Mouse (Mus musculus) brain, adult 2 months (tissue): ENCODE measurements at regions not wholly inside any gene's neighbourhood (a gene's known extent, or its start where the extent isn't known, plus 50 kb on each side); places are given as distances from the start of the nearest gene placed in this dataset.

ENCODE experiments used
- DNase-seq: peaks from one replicate; pipeline ENCODE4 v3.0.0; 2011; ENCODE audit warnings: low read depth, low spot score

DNA sequence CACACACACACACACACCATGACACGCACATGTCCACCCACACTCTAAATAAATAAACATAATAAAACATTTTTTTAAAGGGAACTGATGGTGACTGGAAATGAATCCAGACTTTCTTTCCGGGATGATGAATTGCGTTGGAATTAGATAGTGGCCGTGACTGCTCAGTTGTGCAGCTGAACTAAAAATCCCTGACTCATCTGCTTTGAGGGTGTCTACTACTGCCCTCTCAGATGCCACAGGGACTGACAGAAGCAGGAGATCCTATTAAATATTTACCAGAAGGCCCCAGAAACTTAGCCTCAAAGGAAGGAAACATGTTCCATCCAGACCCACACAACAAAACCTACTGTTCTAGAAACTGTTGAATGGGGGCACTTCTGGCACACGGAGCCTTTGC, 65.7 kb downstream of the Polr2m start:
- DNase-seq = no peak

DNA sequence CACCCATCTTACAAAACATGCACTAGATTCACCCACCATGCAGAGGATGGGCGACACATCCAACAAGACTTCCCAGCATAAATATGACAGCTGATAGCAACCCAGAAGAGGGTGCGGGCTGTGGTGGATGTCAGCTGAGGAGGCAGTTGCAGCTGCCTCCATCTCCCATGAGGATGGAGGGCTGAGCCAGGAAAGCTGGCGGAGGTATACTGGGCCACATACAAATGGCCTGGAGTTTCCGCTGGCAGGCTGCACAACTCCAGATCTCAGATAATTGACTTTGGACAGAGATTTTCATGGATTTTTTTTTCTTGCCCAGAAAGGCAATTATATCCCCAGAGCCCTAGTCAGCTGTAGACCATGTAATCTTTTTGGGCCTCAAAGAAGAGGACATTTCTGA, 67.2 kb downstream of the Polr2m start:
- DNase-seq = no peak

DNA sequence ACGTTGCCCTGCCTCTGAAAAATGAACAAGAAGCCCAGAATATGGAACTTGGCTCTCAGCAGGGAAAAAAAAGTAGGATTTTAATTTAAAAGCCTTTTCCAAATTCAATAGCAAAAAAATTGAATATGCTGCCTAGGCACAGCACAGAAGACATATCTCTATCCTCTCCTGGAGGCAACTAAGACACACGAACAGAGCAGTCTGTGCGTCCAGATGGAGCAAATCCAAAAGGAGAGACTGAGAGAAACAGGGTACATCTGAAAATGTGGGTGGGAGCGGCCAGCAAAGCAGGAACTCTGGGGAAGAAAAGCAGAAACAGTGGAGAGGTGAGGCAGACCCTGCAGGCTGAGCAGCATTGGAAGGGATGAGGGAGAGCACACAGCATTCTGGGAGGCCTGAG, 68.5 kb downstream of the Polr2m start:
- peak; percentile 34 for DNase-seq

DNA sequence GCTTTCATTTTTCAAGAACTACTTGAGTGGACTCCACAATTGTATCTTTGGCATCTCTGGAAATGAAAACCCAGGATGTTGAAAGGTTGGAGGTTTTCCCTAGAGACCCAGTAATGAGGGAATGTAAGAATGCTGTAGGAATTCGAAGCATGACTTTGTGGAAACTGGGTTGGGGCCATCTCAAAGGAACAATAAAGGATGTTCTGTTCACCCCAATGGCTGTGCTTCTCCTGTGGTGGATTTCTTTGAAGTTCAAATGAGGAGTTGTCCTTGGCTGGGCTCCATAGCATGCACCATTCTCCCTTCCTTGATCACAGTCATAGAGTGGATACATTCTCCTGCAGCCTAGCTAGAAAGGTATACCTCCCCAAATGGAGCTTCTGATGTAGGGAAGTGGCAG, 74.6 kb downstream of the Polr2m start:
- peak; percentile 4 for DNase-seq

DNA sequence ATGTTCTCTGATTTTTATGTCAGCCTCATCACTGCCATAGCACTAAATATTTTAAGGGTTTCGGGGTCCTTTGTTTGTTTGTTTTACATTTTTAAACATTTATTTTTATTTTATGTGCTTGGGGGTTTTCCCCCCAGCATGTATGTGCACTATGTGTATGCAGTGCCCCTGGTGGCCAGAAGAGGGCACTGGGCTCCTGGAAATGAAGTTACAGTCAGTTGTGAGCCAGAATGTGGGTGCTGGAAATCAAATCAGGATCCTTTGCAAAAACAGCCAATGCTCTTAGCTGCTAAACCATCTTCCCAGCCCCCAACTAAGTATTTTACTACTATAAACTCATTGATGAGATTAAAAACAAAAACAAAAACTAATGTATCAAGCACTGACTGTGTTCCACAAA, 75.8 kb downstream of the Polr2m start:
- no peak for DNase-seq

DNA sequence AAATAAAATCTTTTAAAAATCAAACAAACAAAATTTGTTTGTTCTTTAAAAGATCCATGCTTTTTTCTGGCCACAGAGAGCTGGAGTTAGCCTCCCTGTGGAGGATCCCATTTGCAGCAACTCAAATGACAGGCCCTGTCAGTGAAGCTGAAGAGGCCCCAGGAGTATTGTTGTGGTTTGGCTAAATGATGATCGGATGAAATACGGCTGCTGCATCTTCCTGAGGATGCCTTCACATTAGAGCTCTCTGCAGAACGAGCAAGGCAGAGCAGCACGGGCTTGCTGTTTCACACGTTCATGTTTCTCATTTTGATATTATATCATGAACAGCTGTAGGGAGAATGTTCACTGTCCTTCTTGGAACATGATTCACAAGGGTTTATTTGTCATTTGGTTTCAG, 76.8 kb downstream of the Polr2m start:
- peak; percentile 8 for DNase-seq

DNA sequence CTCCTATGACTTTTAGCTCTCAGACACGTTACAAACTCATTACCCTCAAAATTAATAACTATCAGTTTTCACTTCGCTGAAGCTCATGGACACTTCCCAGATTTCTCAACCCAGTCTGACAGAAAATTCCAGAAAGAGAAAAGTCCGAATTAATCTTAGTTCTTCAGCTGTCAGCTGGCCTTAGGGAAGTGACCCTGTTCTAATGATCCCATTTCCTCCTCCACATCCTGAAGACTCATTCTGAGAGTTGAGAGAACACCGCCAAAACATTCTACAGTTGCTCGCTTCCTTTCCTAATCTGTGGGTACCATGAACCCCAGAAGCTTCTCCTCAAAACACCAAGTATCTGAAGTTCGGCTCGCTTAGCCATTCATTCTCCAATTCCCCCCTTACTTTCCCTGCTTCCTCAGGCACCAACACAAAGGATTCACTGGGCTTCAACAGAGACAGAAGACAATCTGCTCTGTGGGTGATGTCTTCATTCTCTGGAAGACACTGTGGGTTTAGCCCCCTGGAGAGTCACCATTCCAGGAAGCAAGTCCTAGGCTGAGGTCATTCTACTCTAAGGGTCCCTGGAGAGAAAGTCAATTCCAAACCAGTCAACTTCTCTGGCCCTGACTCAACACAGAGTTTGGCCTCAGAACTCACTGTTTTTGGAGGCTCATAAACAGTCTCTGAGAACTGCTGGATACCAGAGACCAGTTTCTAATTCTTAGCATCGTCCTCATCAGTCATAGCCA, 81.2 kb downstream of the Polr2m start:
- no peak for DNase-seq

DNA sequence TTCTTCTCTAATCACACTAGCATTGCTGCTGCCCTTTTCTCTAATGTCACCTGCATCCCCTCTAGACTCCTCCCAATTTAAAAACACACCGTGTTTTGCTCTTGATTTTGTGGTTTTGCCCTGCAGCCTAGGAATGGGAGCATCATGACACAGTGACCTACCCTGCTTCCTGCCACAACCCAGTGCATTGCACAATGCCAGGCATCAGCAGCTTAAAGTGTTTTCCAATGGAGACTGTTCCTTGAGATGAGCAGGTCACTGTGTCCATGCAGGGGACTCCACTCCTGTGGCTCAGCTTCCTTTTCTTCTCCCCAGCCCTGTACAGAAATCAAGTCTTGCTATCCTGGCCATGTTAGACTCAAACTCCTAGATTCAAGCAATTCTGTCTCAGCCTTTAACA, 84.1 kb downstream of the Polr2m start:
- no peak for DNase-seq

DNA sequence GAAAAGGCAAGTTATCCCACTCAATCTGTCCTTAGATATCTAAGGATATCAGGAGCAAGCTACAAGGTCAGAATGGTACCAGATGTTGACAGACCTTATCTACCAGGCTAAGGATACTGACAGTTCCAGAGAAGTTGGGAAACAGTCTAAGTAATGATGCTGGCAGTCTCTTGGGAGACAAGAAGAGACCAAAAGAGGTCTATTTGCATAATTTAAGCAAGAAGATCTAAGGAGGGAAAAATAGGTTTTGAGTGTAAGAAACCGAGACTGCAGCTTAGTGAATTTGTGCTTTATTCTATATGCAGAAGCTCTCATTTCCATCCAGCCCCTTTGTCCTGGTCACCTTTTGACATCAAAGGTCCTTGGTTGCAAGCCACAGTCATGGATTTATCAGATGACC, 86.4 kb downstream of the Polr2m start:
- no peak for DNase-seq

DNA sequence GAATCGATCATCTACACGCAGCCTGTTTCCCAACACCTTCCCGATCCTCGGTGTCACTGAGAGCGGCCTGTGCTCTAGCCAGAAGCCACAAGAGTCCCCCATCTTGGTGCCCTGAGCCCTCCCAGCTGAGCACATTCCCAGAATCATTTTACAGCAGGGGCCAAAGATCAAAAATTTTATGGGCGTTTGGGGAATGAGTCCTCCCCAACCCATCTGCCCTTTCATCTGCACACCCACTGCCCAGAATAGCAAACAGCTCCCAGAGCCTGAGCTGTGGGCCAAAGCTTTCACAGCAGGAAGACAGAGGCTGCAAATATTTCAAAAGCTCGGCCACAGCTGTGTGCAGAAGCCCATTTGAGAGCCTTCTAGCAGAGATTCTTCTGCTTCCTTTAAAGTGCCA, 89.0 kb downstream of the Polr2m start:
- DNase-seq = peak; percentile 34

DNA sequence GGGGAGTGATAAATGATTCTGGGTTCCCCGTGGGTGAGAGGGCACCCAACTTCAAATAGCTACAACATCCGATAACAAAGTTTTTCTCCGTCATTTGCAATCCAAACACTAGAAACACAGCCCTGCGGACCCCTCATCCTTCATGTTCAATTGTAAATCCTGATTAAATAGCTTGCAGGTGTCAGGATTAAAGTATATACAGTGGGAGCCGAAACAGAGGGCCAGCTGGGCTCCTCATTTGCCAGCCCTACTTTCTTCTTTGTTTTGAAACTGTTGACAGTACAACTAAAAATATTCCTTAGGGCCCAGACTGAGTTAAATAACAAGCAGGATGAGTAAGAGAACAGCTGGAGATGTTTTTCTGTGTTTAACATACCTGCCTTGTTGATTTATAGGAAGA, 95.5 kb downstream of the Polr2m start:
- peak; percentile 18 for DNase-seq

DNA sequence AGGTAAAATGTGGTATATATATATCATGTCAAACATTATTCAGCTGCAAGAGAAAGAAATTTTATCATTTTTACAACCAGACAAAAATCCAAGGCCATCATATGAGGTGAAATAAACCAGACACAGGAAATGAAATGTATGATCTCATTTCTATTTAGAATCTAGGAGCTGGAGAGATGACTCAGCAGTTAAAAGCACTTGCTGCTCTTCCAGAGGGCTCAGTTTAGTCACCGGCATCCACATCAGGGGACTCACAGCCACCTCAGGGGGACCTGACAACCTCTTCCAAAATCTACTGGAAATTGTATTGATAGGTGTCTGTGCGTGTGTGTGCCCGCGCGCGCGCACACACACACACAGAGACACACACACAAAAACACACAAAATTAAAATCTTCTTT, 98.3 kb downstream of the Polr2m start:
- peak; percentile 54 for DNase-seq

DNA sequence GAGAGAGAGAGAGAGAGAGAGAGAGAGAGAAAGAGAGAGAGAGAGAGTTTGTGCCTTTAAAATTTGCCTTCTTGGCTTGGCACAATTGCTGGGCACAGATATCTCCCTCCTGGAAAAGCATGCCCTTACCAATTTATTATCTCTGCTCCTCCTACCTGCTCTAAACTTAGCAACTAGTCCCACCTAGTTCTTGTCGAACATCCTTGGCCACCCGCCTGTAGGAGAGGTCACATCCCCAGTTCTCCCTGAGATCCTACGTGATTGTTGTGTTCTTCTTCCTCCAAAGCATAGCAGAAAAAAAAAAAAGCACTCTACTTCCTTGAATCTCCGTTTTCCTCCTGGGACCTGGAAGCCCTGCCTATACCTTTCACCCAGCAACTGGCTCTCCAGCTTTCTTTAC, 101.8 kb downstream of the Polr2m start:
- DNase-seq = no peak

DNA sequence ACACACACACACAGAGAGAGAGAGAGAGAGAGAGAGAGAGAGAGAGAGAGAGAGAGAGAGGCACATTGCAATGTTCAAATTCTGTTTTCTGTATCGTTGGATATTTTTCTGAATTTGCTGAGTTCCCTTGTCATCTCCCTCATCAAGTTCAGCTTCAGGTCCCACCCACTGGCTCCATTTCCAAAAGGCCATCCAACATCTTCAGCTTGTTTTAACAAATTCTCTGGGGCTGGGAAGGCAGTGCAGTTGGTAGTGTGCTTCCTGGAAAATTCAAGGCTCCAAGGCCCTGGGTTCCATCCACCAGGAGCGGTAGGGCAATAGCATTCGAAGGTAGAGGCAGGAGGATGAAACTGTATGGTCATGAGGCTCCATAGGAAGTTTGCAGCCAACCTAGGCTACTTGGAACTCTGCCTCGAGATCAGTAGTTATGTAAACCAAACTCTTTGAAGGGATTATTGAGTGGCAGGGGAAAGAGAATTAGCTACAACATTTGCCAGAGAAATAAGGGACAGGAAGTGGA, 105.9 kb downstream of the Polr2m start:
- DNase-seq = no peak

DNA sequence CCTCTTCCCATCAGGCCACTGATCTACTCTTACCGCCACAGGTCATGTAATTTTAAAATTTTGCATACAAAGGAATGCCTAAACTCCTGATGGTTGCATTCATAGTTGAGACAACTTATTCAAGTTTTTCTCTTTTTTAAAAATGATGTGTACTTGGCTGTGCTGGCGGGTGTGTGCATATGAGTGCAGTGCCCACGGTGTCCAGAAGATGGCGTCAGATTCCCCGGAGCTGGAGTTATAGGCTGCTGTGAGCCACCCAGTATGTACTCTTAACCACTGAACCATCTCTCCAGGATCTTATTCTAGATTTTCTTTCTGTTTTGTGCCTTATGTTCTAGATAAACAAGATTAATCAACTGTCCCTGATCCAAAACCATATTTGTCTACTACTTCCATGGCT, 116.0 kb downstream of the Polr2m start:
- no peak for DNase-seq

DNA sequence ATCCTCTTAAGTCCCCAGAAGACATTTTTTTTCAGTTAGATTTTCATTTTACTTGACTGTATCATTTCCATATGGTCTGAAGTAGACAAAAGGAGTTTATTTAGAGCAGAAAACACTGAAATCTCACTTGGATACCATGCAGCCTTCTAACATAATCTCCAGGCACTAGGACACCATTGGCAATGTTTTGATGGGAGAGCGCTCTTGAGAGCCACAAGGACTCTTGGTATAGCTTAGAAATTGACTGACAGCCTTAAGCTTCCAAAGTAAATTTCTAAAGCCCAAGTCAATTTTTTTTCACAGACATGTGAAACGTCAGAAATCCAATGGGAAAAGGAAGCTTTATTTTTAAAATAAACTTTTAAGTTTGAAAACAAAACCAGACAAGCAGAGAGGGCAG, 116.5 kb downstream of the Polr2m start:
- no peak for DNase-seq

DNA sequence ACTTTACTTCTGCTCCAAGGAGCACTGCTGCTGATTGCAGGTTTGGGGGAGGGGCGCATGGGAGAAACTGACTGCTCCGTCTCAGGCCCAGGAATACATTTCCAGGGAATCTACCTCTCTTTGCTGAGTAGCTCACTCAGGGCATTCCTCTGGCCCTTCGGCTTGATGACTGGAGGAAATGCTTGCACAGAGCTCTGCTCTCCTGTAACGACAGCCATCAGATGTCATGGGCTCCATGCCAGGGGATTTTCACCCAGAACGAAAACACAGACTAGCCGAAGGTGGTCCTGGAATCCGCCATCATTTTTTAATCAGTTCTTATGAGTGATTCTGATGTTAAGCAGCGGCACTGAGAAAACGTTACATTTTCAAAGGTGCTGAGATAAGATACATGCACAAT, 119.2 kb downstream of the Polr2m start:
- no peak for DNase-seq

DNA sequence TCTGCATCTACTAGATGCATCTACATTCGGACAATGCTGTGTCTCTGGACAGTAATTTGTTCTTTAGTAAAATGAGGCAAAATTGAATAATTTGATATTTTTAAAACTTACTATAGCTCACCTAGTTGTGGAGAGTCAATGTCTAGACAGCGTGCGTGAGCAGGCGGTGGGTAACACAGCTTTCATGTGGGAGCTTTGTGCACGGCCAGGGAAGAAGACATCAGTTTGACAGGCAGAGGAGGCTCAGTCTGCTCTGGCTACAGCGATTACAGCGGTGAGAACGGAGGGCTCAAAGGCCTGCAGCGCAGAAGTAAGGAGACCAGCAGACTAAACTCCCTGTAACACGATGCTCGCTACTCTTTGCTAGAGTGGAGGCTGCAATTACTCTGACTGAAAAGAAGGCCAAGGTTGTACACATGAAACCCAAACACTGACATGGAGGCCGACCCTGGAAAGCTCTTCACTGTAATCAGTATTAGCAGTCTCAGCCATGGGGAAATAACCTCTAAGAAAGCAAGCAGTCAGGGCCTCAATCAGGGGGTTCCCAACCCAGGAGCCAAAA, 120.5 kb downstream of the Polr2m start:
- DNase-seq = no peak

DNA sequence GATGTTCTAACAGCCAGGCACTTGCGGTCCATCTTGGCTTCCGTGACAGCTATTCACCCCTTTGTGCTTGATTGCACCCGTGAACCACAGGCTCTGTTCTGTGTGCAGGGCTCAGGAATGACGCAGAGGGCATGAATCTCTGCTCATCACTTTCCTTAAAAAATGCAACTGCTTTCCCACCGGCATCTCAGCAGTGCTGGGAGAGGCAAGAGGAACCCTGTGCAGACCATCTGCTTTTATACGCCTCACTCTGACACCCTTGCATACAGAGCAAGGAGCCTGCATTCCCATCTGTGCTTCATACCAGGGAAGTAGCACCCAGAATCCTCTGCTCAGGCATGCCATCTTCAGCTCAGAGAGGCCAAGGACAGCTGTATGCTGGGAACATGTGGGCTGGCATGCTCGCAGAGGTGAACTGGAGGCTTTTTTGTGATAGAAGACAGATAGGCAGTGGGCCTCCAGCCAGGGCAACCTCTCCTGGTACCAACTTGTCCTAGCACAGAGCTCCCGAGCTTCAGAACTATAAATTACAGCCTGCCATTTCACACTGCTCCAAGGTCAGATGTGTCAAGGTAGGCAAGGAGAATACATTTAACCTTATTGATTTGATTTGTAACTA, 121.6 kb downstream of the Polr2m start:
- DNase-seq = peak; percentile 69

DNA sequence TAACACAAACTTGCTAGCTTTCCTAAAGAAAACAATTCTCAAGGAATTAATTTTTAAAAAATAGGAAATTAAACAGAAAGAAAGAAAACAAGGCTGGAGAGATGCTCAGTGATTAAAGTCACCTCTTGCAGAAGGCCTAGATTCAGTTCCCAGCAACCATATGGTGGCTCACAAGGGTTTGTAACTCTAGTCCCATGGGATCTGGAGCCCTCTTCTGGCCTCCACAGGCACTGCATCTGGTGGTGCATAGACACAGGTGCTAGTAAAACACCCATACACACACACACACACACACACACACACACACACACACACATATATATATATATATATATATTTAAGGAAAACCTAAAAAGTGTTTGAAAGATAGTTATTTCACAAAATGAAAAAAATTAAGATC, 123.3 kb downstream of the Polr2m start:
- no peak for DNase-seq

DNA sequence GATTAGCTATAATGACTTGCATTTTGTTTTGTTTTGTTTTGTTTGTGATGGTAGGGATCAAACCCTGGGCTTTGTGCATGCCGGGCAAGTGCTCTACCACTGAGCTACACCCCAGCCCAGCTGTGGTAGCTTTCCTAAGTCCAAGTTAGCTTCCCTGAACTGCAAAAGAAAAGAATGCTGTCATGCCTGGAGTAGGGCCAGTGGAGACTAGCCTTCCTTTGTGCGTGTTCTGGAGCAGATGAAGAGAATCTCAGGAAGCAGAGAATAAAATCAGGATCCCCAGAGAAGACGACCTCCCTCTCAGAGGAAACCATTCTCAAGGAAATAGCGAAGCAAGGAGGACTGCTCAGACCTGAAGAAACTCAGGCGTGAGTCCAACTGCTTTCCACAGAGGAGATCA, 123.8 kb downstream of the Polr2m start:
- DNase-seq = no peak

DNA sequence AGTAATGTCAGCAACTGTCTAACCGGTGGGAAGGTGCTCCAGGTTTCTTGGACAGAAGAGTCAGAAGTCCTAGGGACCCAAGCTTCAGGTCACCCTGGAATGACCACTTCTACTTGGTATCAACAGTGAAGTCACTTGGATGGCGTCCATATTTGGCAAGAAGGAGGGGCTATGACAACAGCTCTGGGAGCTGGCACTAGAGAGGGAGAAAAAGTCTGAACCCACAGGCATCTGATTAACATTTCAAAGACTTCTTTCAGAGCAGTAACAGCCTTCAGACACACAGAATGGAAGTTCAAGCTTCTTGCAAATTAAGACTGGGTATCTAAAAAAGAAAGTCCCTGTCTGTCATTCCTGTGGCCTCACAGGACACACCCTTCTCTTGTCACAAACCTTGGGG, 124.4 kb downstream of the Polr2m start:
- no peak for DNase-seq

DNA sequence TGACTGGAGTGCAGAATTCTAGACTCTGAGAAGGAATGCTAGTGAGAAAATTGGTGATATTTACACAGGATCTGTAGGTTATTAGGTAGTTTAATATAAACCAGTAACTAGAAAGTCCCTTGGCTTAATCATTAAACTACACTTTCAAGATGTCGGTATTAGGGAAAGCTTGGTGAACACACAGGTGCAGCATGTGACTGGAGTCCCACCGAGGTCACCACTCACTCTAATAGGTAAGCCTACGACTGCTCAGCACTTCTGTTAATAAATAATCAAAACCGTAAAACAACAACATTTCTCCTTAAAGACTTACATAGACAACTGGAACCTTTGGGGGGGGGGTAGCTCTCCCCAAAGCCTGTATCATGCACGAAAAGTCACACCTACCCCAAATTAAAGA, 125.1 kb downstream of the Polr2m start:
- no peak for DNase-seq
